Mouse (Mus musculus) stomach, embryonic 15.5 days (tissue): ENCODE measurements around the gene Npas1. TPM values are rescaled to one million over a fixed set of nuclear protein-coding genes. Genes with fewer than 3 reads are reported as not detected.

Source experiments
- ATAC-seq: fragments of 200-750 bp; cut with Nextera tagmentation; 2 replicates; pipeline ENCODE4 v1.8.0; 2017; ENCODE audit warnings: low read depth, moderate number of reproducible peaks, moderate TSS enrichment; ENCODE audit not compliant: insufficient read depth, low FRiP score
- H3K27ac ChIP-seq: fragments of 300-500 bp; sonication (generic); 2 replicates; pipeline ENCODE4 v1.5.1; 2015; ENCODE audit warnings: mild to moderate bottlenecking, inconsistent platforms
- H3K27me3 ChIP-seq: fragments of 300-500 bp; sonication (generic); replicated peaks from 2 replicates; pipeline ENCODE4 v1.6.1; 2015; ENCODE audit warnings: inconsistent platforms
- H3K36me3 ChIP-seq: fragments of 300-500 bp; sonication (generic); 2 replicates; pipeline ENCODE4 v1.6.1; 2015; ENCODE audit warnings: inconsistent platforms
- H3K4me1 ChIP-seq: fragments of 300-500 bp; sonication (generic); 2 replicates; pipeline ENCODE4 v1.6.1; 2015; ENCODE audit warnings: inconsistent platforms
- H3K4me2 ChIP-seq: fragments of 300-500 bp; sonication (generic); 2 replicates; pipeline ENCODE4 v1.6.1; 2015; ENCODE audit warnings: mild to moderate bottlenecking, inconsistent platforms
- H3K4me3 ChIP-seq: fragments of 300-500 bp; sonication (generic); replicated peaks from 2 replicates; pipeline ENCODE4 v1.5.1; 2015; ENCODE audit warnings: inconsistent platforms
- H3K9ac ChIP-seq: fragments of 300-500 bp; sonication (generic); 2 replicates; pipeline ENCODE4 v1.6.1; 2015; ENCODE audit warnings: inconsistent platforms
- H3K9me3 ChIP-seq: fragments of 300-500 bp; sonication (generic); 2 replicates; pipeline ENCODE4 v1.6.1; 2016; ENCODE audit warnings: inconsistent platforms
- WGBS: fragments of 180-500 bp; shearing (Covaris S2); methylation state at CpG from one replicate; pipeline ENCODE4 v1.1.7; 2015; 5-methylcytosine and 5-hydroxymethylcytosine counted together
- polyA plus RNA-seq: library from polyadenylated mRNA; unstranded; fragments of >200 nt; fragmentation: Nextera tagmentation; extraction: Ambion mirVana; gene quantifications from 2 replicates; pipeline ENCODE4 v1.2.1, GENCODE M21; 2015

The Npas1 gene
- polyA plus RNA-seq, 1 experiment from 2014 or later = 0.33 TPM

GRCm38 (mm10) chr7:16412930-16413329, 64.6 kb downstream of the Npas1 start:
- Histone ChIP-seq H3K9me3 (no peaks in the 10 kb centered on the region), H3K27ac (no peak overlapping the region), H3K4me2 (no peak overlapping the region), H3K36me3 (peaks cover 12% of the 10 kb centered on the region; the same call in 1 of the 2 replicates), H3K27me3 (no peaks in the 10 kb centered on the region), H3K4me3 (no peak overlapping the region), H3K4me1 (peaks cover 10% of the 10 kb centered on the region), H3K9ac (no peak overlapping the region)
- ATAC-seq = no peak
- 54% methylated on average over 2 of the region's 2 CpGs for WGBS

- H3K27ac ChIP-seq = no peak overlapping the region
Observed at GRCm38 (mm10) chr7:16412220-16412896, 65.2 kb downstream of the Npas1 start.

DNA sequence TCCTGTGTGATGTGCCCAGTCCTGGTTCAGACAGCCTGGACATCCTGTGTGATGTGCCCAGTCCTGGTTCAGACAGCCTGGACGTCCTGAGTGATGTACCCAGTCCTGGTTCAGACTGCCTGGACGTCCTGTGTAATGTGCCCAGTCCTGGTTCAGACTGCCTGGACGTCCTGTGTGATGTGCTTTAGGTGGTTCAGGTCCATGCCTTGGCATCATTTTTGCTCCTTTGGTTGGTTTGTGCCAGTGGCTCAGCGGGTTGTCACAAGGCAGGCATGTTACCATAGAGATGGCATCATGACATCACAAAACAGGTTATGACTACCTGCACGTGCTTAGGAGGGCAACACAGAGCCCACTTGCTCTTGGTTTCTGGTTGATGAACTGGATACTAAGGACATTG, 66.4 kb downstream of the Npas1 start:
- Histone ChIP-seq H3K27me3 (no peaks in the 10 kb centered on the region), H3K4me3 (no peak overlapping the region), H3K9me3 (no peaks in the 10 kb centered on the region), H3K4me1 (peaks cover 18% of the 10 kb centered on the region), H3K4me2 (no peak overlapping the region), H3K9ac (no peak overlapping the region), H3K27ac (no peak overlapping the region), H3K36me3 (0 out of 2 replicates have a peak, but pooled peaks cover 3% of the 10 kb centered on the region)
- WGBS = 86% methylated on average over 5 of the region's 5 CpGs
- no peak for ATAC-seq

More at GRCm38 (mm10) chr7:16412220-16412896, 65.2 kb downstream of the Npas1 start:
- ATAC-seq = no peak
- WGBS = 83% methylated on average over 8 of the region's 8 CpGs
- peaks cover 12% of the 10 kb centered on the region; the same call in 1 of the 2 replicates for H3K36me3 ChIP-seq
- no peaks in the 10 kb centered on the region for H3K27me3 ChIP-seq
- H3K4me3 ChIP-seq = no peak overlapping the region
- H3K4me1 ChIP-seq = peaks cover 10% of the 10 kb centered on the region
- H3K4me2 ChIP-seq = no peak overlapping the region
- no peaks in the 10 kb centered on the region for H3K9me3 ChIP-seq
- H3K9ac ChIP-seq = no peak overlapping the region

DNA sequence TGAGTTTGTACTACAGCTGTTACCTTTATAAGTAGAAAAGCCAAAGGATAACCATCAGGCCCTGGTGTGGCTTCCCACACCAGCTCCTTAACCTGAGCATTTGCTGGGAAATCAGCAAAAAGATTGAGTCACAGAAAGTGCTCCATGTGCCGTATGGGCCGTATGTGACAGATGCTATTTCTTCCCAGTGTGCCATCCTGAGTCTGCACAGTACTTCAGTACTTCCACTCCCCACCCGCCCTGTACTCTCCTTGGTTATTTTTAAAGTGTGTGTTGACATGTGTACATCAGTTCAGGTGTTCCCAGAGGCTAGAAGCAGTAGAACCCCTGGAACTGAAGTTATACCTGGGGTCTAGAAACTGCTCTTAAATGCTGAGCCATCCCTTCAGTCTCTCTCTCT, 70.5 kb downstream of the Npas1 start:
- Histone ChIP-seq H3K9ac (no peak overlapping the region), H3K9me3 (no peaks in the 10 kb centered on the region), H3K4me2 (no peak overlapping the region), H3K4me1 (peaks cover 29% of the 10 kb centered on the region), H3K36me3 (no peaks in the 10 kb centered on the region), H3K27me3 (no peaks in the 10 kb centered on the region), H3K27ac (no peak overlapping the region), H3K4me3 (no peak overlapping the region)
- ATAC-seq = no peak
- WGBS = 87% methylated on average over 3 of the region's 3 CpGs

Other genes with a start within 250 kb of the Npas1 start
- gene C5ar2, start 233.6 kb downstream of the Npas1 start, polyA plus RNA-seq = 0.28 and 0.37 TPM in 2 replicates
- 3.7 and 4.1 TPM in 2 replicates for gene C5ar1, start 218.2 kb downstream of the Npas1 start, polyA plus RNA-seq
- gene Inafm1, start 204.1 kb downstream of the Npas1 start, polyA plus RNA-seq = 20.5 and 21.1 TPM in 2 replicates
- 26.7 and 27.0 TPM in 2 replicates for gene Ccdc9, start 190.9 kb downstream of the Npas1 start, polyA plus RNA-seq
- 6.7 and 7.4 TPM in 2 replicates for gene Bbc3, start 169.3 kb downstream of the Npas1 start, polyA plus RNA-seq
- gene Sae1, start 89.9 kb downstream of the Npas1 start, polyA plus RNA-seq = 272 and 284 TPM in 2 replicates
- 16.8 and 17.4 TPM in 2 replicates for gene Zc3h4, start 76.8 kb downstream of the Npas1 start, polyA plus RNA-seq
- 48.5 and 57.0 TPM in 2 replicates for gene Tmem160, start 24.9 kb downstream of the Npas1 start, polyA plus RNA-seq
- 12.0 and 13.0 TPM in 2 replicates for gene Arhgap35, start 137.3 kb upstream of the Npas1 start, polyA plus RNA-seq
- not detected in 2 replicates for gene Ceacam15, start 198.0 kb upstream of the Npas1 start, polyA plus RNA-seq
- gene Ceacam9, start 244.2 kb upstream of the Npas1 start, polyA plus RNA-seq = not detected in 2 replicates